Mouse (Mus musculus): ENCODE measurements at regions not wholly inside any gene's neighbourhood (a gene's known extent, or its start where the extent isn't known, plus 50 kb on each side); places are given as distances from the start of the nearest gene placed in this dataset.

GRCm38 (mm10) chr6:135520868-135521267, 158.5 kb downstream of the Emp1 start:
- no peak for TF ChIP-seq CTCF (IDR thresholded peaks at IDR 0.05; ENCODE audit: extremely low read depth, insufficient read depth, insufficient read length, insufficient replicate concordance)
- no peak for TF ChIP-seq POLR2A (IDR thresholded peaks at IDR 0.05; ENCODE audit: low read depth, low read length)

Measured in spleen, adult 2 months (tissue).